Mouse (Mus musculus) C2C12 (cell line): ENCODE data around the gene Ank3.

Experiments used
- CTCF ChIP-seq: IDR thresholded peaks from one replicate; pipeline ENCODE4 v1.5.1; 2011; ENCODE audit not compliant: control insufficient read depth, insufficient read depth, insufficient read length
- MYOD1 ChIP-seq: IDR thresholded peaks from one replicate; pipeline ENCODE4 v1.6.1; 2011; ENCODE audit warnings: low read depth; ENCODE audit not compliant: control insufficient read depth, insufficient read length
- USF1 ChIP-seq: IDR thresholded peaks from one replicate; pipeline ENCODE4 v1.6.1; 2011; ENCODE audit warnings: low read depth, mild to moderate bottlenecking, control low read depth, moderate library complexity

DNA sequence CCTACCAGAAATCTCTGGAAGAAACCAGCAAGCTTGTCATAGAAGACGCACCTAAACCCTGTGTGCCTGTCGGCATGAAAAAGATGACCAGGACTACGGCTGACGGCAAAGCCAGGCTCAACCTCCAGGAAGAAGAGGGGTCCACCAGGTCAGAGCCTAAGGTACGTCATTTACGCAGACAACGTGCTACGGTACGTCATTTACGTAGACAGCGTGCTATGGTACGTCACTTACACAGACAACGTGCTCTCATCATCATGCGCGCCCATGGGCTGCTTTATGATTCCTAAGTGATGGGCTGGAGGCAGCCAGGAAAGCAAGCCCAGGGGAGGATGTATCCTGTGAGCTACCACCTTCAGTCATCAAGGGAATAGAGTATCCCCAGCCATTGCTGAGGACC, 606.3 kb downstream of the Ank3 start:
- no peak for TF ChIP-seq CTCF
- no peak for TF ChIP-seq USF1
- no peak for TF ChIP-seq MYOD1
